Mouse (Mus musculus) urinary bladder, postnatal 14 days (tissue): ENCODE data around the gene Git1.

ENCODE experiments used
- DNase-seq: peaks from one replicate; pipeline ENCODE4 v3.0.0; 2021; ENCODE audit warnings: low spot score

Gene Git1

GRCm38 (mm10) chr11:77493512-77494343, at the start of gene Git1:
Gene Git1, plus strand, starts transcription at chr11:77493562.
- peak; percentile 47 for DNase-seq

GRCm38 (mm10) chr11:77444939-77445338, 48.4 kb upstream of the Git1 start:
- DNase-seq, result peak; percentile 54

GRCm38 (mm10) chr11:77446628-77447041, 46.7 kb upstream of the Git1 start:
- peak; percentile 57 for DNase-seq

- no peak for DNase-seq
Measured at GRCm38 (mm10) chr11:77449224-77449623, 44.1 kb upstream of the Git1 start.

GRCm38 (mm10) chr11:77451670-77452069, 41.7 kb upstream of the Git1 start:
- DNase-seq, result no peak

- no peak for DNase-seq
Measured at GRCm38 (mm10) chr11:77453388-77453787, 40.0 kb upstream of the Git1 start.

GRCm38 (mm10) chr11:77455770-77456510, 37.4 kb upstream of the Git1 start:
- no peak for DNase-seq

- no peak for DNase-seq
Measured at GRCm38 (mm10) chr11:77456866-77457265, 36.5 kb upstream of the Git1 start.

GRCm38 (mm10) chr11:77461856-77462255, 31.5 kb upstream of the Git1 start:
- DNase-seq, result no peak

- peak; percentile 83 for DNase-seq
Measured at GRCm38 (mm10) chr11:77462283-77463100, 30.9 kb upstream of the Git1 start, which contains the start of gene Coro6. Gene Coro6, plus strand, starts transcription at chr11:77462411.

- DNase-seq, result no peak
Measured at GRCm38 (mm10) chr11:77463101-77463445, 30.3 kb upstream of the Git1 start.

GRCm38 (mm10) chr11:77463786-77464185, 29.6 kb upstream of the Git1 start:
- DNase-seq, result no peak

- DNase-seq, result peak; percentile 72
Measured at GRCm38 (mm10) chr11:77464684-77465083, 28.7 kb upstream of the Git1 start.

GRCm38 (mm10) chr11:77465111-77465510, 28.3 kb upstream of the Git1 start:
- DNase-seq, result no peak

GRCm38 (mm10) chr11:77466544-77466943, 26.8 kb upstream of the Git1 start:
- DNase-seq, result no peak

GRCm38 (mm10) chr11:77467157-77467556, 26.2 kb upstream of the Git1 start:
- peak; percentile 82 for DNase-seq

- DNase-seq, result peak; percentile 85
Measured at GRCm38 (mm10) chr11:77467784-77468183, 25.6 kb upstream of the Git1 start.

GRCm38 (mm10) chr11:77468397-77468796, 25.0 kb upstream of the Git1 start:
- no peak for DNase-seq

- DNase-seq, result no peak
Measured at GRCm38 (mm10) chr11:77471407-77471806, 22.0 kb upstream of the Git1 start.

GRCm38 (mm10) chr11:77472775-77473174, 20.6 kb upstream of the Git1 start:
- DNase-seq, result no peak

GRCm38 (mm10) chr11:77476216-77476615, 17.1 kb upstream of the Git1 start:
- DNase-seq, result no peak

GRCm38 (mm10) chr11:77476895-77477294, 16.5 kb upstream of the Git1 start:
- DNase-seq, result no peak
